Mouse (Mus musculus): ENCODE data around the gene Spint4.
"Not testable (repeated sequence)": the region's sequence is repeated elsewhere in the genome, so short reads cannot be mapped to it uniquely, and the experiment has no call there.

Spint4 gene

DNA sequence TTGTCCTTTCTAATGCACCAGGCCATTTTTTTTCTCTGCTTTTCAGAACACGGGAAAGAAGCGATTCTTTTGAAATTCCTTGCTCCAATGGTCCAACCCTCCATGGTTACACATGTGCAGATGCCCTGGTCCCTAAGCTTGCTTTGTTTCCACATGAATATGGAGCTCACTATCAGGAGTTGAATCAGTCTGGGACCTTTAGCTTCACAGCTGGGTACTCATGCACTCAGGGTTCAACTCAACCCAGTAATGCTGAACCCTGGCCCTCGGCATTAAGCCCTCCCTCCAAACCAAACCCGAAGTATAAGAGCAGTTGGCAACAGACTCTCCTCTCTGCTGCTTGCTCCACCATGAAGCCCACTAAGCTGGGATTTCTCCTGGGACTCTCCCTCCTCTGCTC is at the start of gene Spint4:
TSS of gene Spint4 (plus strand) at position 301 of the 400 bp plus-strand sequence.
- no peak for DNase-seq

DNA sequence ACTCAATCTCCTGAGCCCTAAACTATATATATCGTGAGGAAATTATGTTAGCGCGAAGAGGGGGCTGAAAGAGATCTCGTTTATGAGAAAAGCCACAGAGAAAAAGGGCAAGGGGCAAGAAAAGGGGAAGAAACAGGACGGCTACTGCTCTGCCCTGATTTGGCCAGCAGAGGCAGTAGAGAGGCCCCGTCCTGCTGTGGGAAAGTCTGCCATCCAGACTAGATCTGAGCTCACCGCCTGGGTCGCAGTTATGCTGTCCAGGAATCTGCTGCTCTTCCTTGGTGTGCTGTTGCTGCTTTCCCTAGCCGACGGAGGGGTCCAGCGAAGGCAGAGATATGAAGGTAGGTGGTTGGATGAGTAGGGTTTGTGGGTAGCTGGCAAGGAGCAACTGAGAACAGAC is 42.4 kb upstream of the Spint4 start, which contains the start of gene Wfdc10:
TSS of gene Wfdc10 (plus strand) at position 189 of the 400 bp plus-strand sequence.
- DNase-seq, result peak; percentile 32 to 64

DNA sequence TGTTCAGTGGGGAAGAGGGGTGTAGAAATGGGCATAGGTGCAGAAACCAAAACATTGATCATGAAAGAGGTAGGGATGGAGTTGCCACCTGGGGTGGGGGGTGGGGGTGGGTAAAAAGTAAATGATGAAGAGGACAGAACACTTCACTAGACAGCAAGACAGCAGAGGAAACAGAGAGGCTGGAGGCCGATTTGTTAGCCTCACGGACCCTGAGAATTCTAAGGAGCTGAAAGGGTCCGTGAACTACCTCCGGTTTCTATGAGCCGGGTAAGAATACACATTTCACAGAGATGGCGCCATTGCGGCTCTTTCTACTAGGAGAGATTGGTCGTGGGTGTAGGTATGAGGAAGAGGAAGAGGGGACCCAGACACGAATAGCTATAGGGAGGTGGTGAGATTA is 41.8 kb upstream of the Spint4 start, which contains the start of gene Wfdc9:
TSS of gene Wfdc9 (minus strand) at position 101 of the 400 bp plus-strand sequence.
- no peak for DNase-seq

DNA sequence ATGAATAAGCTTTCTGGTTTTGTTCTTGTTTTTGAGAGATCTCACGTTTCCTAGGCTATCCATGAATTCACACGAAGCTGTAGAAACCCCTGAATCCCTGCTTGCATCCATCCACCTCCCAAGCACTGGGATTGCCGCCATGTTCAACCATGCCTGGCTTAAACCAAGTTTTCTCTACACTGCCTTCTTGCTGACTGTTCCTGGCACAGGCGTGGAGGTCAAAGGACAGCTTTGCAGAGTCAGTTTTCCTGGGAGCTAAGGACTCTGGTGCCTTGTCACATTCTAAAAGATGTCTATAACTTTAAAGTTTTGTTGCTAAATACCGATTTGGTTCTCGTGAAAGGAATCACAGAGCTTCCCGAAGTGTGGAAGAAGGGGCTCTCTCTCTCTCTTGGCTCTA is 33.5 kb upstream of the Spint4 start:
- no peak for DNase-seq

DNA sequence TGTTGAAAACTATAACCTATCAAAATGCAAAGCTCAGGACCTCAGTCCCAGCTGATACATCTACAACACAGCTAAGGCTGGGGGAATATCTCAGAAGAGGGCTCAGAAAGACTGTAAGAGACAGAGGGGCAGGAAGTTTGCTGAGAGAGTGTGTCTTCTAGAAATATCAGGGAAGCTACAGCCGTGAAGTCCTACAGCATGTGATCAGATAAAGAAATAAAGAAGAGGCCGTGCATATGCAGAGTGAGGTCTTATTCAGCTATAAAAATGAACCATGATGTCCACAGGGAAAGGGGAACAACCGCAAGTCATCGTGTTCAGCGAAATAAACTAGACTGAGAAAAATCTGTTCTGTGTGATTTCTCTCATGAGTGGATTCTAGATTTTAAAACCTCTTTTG is 28.0 kb upstream of the Spint4 start:
- DNase-seq, result no peak

DNA sequence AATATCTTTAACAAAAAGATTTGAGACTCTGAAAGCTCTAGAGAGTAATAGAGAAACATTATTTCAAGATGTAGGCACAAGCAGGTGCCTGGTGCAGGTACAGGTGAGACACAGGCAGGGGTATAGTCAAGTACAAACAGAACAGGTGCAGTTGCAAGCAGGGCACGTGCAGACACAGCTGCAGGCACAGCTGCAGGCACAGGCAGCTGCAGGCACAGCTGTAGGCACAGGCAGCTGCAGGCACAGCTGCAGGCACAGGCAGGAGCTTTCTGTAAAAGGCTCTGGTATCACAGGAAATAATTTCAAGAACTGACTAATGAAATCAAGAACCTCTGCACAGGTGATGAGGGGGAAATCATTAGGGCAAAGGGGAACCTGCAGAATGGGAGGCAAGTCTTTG is 27.4 kb upstream of the Spint4 start:
- no peak for DNase-seq

DNA sequence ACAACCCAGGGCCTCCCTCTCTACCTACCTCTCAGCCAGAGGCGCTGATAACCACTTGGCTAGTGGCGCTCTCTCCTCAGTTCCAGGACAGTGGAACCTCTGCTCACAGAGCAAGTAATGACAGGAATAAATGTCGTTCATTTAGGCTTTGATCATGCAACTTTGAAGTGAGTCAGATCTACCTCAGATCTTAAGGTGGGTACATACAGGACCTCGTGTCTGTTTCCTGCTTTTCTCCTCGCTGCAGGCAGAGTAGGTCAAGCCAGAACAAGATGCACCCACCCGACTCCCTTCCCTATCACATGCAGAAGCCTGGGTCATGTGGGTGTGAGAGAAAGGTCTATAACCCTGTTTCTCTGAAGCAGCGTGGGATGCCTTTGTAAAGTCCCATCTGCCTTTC is 24.3 kb upstream of the Spint4 start, which contains the start of gene Wfdc11:
TSS of gene Wfdc11 (minus strand) at position 101 of the 400 bp plus-strand sequence.
- no peak for DNase-seq

DNA sequence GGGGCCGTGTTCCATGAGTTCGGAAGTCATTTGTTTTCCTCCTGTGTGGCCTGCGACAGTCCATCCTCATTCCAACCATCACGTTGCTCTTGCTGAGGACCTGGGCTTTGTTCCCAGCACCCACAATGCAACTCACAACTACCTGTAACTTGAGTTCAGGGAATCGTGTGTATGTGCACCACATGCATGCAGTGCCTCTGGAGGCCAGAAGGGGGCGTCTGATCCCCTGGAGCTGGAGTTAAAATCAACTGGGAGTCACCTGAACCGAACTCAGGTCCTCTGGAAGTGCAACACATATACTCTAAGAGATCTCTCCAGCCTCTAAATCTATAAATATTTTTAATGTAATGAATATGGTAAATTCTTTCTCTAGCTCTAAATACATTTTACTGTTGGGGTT is 22.2 kb upstream of the Spint4 start:
- DNase-seq, result no peak

DNA sequence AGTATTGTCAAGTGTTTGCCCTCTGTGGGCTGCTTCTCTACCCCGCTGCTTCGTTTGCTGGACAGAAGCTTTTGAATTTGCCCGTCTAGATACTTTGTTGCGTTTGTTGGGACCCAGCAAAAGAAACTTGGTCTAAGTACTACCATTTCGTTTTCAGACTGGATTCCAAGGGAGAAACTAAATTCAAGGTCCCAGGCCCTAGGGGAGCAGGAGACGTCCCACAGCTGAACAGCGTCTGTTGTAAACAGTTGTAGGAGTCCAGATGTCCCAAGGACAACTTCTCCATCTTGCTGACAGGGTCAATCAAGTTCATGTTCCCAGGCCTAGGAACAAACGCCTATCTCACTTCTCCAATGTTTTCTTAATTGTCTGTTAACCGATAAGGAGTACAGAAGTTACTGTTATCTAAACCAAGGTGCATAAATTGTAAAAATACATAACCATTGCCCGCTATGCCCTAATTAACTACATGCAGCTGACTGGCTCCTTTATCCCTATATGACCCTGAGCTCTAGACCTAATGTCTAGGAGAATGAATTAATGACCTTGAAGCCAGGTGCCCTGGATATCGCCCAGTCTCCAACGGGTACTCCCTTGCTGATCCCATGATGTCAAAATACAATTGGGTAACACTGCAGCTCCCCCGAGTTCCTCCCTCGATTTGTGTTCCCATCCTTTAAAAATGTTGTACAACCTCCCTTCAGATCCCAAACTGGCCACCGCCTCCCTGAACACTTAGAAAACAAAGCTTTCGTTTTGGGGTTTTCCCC is 21.2 kb upstream of the Spint4 start:
- no peak for DNase-seq

DNA sequence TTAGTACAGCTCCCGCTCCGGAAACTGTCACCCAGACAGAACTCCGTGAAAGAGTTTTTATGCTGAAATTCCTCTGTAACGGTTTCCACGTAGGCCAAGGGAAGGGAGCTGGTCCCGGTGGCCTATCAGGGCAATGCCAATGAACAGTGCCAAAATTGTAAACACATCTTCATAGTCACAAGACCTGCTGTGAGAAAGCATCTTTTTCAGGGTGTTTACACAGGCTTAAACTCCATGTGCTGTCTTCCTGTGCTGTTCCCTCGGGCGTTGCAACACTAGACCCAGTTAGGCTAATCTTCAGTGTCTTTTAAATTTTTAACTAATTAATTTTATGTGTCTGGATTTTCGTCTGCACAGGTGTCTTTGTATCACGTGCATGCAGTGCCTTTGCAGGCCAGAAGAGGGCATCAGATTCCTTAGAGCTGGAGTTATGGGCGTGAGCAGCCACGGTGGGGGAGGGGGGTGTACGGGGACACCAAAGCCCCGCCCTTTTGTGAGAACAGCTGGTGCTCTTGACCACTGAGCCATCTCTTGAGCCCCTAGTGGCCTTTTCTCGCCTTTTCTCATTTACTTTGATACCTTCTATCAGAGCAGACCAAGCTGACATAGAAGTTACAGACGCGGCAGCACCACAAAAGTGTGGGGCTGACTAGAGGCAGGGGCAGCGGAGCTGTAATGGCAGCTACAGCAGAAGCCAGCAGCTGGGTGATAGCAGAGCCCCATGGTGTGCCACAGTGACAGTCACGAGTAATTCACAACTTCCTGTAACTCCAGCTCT is 19.3 kb upstream of the Spint4 start:
- peak; percentile 54 to 79 for DNase-seq

DNA sequence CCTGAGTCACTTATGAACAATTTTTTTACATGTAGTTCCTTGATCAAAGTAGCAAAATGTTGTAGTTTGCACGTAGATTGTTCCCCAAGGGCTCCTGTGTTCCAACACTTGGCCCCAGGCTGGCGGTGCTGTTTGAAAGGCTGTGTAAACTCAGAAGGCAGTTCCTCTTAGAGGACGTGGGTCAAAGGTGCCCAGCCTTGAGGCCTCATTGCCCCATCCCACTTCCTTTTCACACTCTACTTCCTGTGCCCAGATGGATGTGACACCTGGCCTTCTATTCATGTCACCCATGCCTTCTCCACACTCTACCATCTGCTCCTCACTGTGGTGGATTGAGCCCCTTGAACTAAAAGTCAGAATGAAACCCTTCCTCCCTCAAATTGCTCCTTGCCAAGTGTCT is 18.4 kb upstream of the Spint4 start:
- DNase-seq, result no peak

DNA sequence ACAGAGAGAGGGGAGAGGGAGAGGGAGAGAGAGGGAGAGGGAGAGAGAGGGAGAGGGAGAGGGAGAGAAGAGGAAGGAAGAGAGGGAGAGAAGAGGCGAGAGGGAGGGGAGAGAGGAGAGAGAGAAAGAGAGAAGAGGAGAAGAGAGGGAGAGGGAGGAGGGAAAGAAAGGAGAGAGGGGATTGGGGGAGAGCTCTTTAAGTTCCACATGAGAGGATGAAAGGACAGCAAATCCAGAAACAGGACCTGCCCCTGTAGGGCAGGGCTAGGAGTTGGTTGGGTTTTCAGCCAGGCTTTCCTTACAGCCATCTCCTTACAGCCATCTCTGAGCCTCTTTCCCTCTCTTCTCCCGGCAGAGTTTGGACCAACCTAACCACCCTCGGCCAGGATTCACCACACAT is 13.5 kb upstream of the Spint4 start, which contains the start of gene Wfdc13:
TSS of gene Wfdc13 (plus strand) at position 301 of the 400 bp plus-strand sequence.
- no peak for DNase-seq

DNA sequence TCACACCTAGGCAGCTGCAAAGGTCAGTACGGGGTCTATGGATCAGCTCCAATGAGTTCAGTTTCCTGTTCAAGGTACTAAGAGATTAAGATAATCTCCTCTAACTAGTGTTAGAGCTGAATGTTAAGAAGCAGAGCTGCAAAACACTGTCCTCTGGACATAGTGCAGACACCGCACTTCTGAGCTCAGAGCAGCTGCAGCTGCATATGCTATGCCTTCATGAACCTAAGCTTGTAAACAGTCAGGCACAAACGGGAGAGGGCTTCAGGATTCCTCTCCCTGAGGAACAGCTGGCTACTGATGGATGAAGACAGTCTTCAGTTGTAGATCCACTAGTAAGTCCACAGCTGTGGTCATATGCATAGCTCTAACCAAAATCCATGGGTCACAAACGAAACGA is 2.7 kb downstream of the Spint4 start:
- no peak for DNase-seq

DNA sequence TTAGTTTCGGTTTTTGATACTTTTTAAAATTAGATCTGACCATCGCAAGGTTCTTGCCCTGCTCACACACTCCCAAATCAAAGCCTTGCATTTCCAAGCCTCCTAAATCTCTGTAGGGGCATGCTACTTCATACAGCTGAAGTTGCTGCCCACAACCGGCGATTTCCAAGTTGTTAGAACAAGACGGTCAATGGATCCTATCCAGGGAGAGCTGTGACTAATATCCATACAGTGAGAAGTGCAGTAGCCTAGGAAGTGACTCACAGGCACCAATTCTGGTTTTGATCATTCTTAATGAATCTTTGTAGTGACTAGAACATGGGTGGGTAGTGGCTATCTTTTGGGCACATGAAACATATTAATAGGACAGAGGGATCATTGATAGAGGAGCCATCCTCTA is 3.5 kb downstream of the Spint4 start:
- no peak for DNase-seq

DNA sequence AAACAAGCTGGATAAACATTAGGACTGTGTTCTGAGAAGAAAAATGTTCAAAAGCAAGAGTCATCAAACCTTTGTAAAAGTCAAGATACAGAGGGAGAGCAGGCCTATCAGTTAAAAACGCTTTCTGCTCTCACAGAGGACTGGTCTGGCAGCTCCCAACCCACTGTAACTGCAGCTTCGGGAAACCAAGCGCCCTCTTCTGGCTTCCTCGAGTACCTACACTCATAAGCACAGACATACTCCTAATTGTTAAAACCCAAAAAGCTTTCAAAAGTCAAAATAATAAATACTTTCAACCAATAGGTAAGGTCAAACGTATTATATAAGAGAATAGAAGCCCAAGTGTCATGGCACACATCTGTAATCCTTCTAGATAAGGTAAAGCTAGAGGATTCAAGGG is 5.9 kb downstream of the Spint4 start:
- DNase-seq, result no peak

DNA sequence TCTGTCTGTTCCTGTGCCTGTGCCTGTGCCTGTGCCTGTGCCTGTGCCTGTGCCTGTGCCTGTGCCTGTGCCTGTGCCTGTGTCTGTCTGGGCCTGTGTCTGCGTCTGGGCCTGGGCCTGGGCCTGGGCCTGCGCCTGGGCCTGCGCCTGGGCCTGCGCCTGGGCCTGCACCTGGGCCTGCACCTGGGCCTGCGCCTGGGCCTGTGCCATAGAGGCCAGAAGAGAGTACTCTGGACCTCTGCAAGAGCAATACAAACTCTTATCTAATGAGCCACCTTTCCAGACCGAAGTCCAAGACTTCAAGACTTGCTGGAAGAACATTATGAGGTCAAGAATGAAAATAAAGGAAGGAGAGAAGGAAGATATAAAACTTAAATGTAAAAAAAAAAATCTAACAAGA is 7.0 kb downstream of the Spint4 start:
- DNase-seq, result no peak

DNA sequence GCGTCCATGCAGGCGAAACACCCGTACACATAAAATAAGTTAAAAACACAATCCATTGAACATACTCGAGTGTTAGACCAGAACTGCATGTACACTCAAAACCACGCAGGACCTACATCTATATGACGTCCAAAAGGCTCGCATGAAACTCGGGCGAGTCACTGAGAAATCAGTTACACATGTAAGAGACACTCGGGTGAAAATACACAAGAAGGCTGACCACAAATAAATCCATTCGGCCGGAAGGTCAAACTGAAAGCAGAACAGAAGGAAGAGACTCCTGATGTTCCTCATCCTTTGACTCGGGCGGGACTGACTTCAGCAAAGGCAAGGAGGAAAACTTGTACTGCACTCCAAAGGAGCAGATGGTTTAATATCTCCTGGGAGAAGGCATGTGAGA is 7.7 kb downstream of the Spint4 start:
- DNase-seq, result no peak

DNA sequence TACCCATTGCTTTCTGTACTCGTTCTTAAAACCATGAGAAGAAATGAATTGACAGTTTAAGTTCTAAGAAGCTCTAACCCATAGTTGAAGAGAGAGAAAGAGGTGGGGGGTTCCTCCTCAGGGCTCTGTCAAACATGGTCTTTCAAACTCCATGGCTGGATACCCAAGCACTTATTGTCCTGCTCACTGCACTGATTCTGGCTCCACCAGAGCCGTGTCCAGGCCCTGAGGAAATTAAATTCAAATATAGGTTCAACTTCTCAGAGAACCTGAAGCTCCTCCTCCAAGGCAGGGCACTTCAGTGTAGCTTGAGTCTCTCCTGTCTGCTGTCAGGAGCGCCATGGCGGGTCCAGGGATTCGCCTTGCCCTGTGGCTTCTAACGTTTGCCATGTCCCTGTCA is 16.7 kb downstream of the Spint4 start, which contains the start of gene Spint5:
TSS of gene Spint5 (plus strand) at position 301 of the 400 bp plus-strand sequence.
- DNase-seq, result no peak

DNA sequence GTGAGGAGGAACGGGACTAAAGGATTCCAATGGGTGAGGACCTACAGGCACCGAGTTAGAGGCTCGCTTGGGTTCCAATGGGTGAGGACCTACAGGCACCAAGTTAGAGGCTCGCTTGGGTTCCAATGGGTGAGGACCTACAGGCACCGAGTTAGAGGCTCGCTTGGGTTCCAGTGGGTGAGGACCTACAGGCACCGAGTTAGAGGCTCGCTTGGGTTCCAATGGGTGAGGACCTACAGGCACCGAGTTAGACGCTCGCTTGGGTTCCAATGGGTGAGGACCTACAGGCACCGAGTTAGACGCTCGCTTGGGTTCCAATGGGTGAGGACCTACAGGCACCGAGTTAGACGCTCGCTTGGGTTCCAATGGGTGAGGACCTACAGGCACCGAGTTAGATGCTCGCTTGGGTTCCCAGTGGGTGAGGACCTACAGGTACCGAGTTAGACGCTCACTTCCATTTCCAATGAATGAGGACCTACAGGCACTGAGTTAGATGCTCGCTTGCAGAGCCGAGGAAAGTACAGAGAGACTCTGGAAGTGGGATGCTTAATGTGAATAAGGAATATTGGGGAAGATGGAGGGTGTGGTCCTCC is 18.0 kb downstream of the Spint4 start:
- DNase-seq, result not testable (repeated sequence)

DNA sequence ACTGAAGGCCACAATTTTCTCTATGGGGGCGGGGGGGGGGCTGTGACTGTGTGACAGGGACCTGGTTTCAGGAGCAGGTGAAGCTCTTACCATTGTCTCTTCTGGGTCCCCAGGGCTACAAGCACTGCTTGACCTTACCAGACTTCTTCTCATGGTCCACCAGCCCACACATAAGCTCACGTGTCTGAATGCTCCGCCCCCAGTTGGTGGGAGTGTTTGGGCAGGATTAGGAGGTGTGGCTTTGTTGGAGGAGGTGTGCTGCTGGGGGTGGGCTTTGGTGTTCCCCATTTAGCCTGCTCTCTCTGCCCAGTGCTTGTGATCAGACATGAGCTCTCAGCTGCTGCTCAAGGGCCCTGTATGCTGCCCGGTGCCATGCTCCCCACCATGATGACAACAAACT is 25.0 kb downstream of the Spint4 start:
- no peak for DNase-seq

DNA sequence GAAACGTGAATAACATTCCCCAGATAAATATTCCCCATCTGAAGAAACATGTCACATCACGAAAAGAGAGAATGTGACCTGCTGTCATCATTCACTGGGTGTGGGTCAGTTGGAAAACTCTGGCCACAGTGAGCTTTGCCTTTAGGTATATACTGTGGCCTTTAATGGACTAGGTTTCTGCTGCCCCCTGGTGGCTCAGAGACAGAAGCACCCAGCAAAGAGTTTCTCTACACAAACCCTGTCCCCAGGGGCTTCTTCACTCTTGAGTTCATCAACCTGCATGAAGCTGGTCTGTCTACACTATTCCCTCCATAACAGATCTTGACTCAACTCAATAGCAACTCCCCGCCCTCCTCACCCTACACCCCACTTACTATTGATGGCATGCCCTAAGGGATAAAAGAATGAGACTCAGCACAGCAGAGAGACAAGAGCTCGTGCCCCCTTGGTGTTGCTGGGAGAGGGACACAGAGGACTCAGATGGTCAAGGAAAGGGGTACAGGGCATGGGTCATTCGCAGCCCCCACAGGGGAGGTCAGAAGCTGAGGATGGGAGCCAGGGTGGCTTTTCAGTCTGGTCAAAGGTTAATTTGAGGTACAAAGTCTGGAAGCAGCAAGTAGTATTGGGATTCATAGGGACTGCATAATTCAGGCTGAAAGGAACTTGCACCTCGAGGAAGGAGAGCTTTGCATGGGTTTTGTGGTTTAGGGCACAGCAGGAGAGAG is 27.8 kb downstream of the Spint4 start:
- peak; percentile 57 to 77 for DNase-seq

DNA sequence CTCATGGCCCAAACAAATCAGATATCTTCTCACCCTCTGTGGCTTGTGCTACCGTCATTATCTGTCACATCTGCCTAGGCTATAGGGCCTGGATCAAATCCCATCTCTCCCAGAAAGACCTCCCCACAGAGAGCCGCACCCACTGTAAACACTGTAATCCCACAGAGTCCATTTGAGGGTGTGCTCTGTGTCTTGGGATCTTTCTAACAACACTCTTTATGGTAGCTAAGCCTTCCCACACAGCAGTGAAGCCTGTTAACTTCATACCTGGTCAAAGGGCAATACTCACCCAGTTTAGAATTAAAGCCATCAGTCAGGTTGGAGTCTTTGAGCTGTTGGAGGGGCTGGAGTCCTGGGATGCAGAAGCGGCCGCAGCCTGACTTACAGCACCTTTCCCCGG is 33.4 kb downstream of the Spint4 start:
- DNase-seq, result no peak

DNA sequence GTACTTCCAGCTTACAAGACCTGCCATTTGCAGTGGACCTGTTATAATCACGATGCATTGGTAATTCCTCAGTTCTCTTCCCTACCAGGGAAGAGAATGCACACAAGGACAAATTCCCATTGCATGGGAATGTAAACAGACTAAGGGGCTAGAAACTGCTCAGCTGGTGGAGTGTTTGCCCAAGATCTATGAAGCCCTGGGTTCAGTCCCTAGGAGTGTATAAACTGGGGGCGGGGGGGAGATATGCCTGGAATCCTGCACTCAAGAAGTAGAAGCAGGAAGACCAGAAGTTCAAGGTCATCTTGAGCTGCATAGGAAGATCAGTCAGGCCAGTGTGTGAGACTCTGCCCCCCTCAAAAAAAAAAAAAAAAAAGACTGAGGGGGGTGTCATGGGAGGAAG is 35.0 kb downstream of the Spint4 start:
- DNase-seq, result no peak
